Mouse (Mus musculus): Measurements from ENCODE around the gene 1700023F06Rik. TPM values are rescaled to one million over a fixed set of nuclear protein-coding genes. Genes with fewer than 3 reads are reported as not detected.
"Not testable (repeated sequence)": the region's sequence is repeated elsewhere in the genome, so short reads cannot be mapped to it uniquely, and the experiment has no call there.

Gene 1700023F06Rik
- polyA plus RNA-seq, 1 experiment from 2014 or later, result 1.2 TPM

- ATAC-seq (ENCODE audit: insufficient read depth) (no peak), DNase-seq (no peak)
- H3K4me2 ChIP-seq, result no peak overlapping the region
- H3K36me3 ChIP-seq (ENCODE audit: insufficient read depth), result peaks cover 58% of the 10 kb centered on the region
- no peaks in the 10 kb centered on the region for H3K4me1 ChIP-seq (ENCODE audit: insufficient read depth)
- no peaks in the 10 kb centered on the region for H3K27me3 ChIP-seq (ENCODE audit: insufficient read depth, low read length)
- no peaks in the 10 kb centered on the region for H3K9me3 ChIP-seq (ENCODE audit: low read depth, low read length)
- WGBS, result 76% methylated on average over 18 of the region's 18 CpGs
- no peak overlapping the region for H3K9ac ChIP-seq
- no peak overlapping the region for H3K4me3 ChIP-seq (ENCODE audit: low read depth, low read length)
- H3K27ac ChIP-seq (ENCODE audit: low read depth), result 0 out of 2 replicates have a peak overlapping the region, but pooled peaks have one; percentile 18
- no peak for TF ChIP-seq CTCF (IDR thresholded peaks at IDR 0.05; ENCODE audit: low read depth)
These were observed 15.6 kb upstream of the 1700023F06Rik start for GRCm38 (mm10) chr11:103223951-103224456.

GRCm38 (mm10) chr11:103223444-103223843 lies 15.1 kb upstream of the 1700023F06Rik start:
- 82% methylated on average over 10 of the region's 10 CpGs for WGBS
- no peak overlapping the region for H3K27ac ChIP-seq (ENCODE audit: low read depth)

GRCm38 (mm10) chr11:103222718-103223117 lies 14.4 kb upstream of the 1700023F06Rik start:
- not testable (repeated sequence) for H3K4me1 ChIP-seq (ENCODE audit: insufficient read depth); H3K4me2 ChIP-seq; H3K9ac ChIP-seq; DNase-seq; H3K4me3 ChIP-seq (ENCODE audit: low read depth, low read length); H3K9me3 ChIP-seq (ENCODE audit: low read depth, low read length); H3K27ac ChIP-seq (ENCODE audit: low read depth); ATAC-seq (ENCODE audit: insufficient read depth); H3K27me3 ChIP-seq (ENCODE audit: insufficient read depth, low read length)
- H3K36me3 ChIP-seq (ENCODE audit: insufficient read depth), result peaks cover 54% of the 10 kb centered on the region
- 88% methylated on average over 4 of the region's 4 CpGs for WGBS

More at GRCm38 (mm10) chr11:103223444-103223843, 15.1 kb upstream of the 1700023F06Rik start:
- Histone ChIP-seq H3K9ac (no peak overlapping the region), H3K4me2 (no peak overlapping the region), H3K36me3 (ENCODE audit: insufficient read depth) (peaks cover 54% of the 10 kb centered on the region), H3K9me3 (ENCODE audit: low read depth, low read length) (no peaks in the 10 kb centered on the region), H3K4me1 (ENCODE audit: insufficient read depth) (0 out of 2 replicates have a peak, but pooled peaks cover under 1% of the 10 kb centered on the region), H3K4me3 (ENCODE audit: low read depth, low read length) (no peak overlapping the region), H3K27me3 (ENCODE audit: insufficient read depth, low read length) (no peaks in the 10 kb centered on the region)
- ATAC-seq (ENCODE audit: insufficient read depth) (no peak), DNase-seq (peak; percentile 42)
- no peak for TF ChIP-seq CTCF (IDR thresholded peaks at IDR 0.05; ENCODE audit: low read depth)

GRCm38 (mm10) chr11:103221437-103221836 lies 13.1 kb upstream of the 1700023F06Rik start:
- Histone ChIP-seq H3K9me3 (ENCODE audit: low read depth, low read length) (no peaks in the 10 kb centered on the region), H3K27ac (ENCODE audit: low read depth) (no peak overlapping the region), H3K4me3 (ENCODE audit: low read depth, low read length) (no peak overlapping the region), H3K4me1 (ENCODE audit: insufficient read depth) (0 out of 2 replicates have a peak, but pooled peaks cover 4% of the 10 kb centered on the region), H3K9ac (no peak overlapping the region), H3K4me2 (no peak overlapping the region), H3K36me3 (ENCODE audit: insufficient read depth) (peaks cover 47% of the 10 kb centered on the region), H3K27me3 (ENCODE audit: insufficient read depth, low read length) (no peaks in the 10 kb centered on the region; the same call in 1 of the 2 replicates)
- WGBS, result 86% methylated on average over 6 of the region's 6 CpGs
- ATAC-seq (ENCODE audit: insufficient read depth), result no peak
- DNase-seq, result no peak
- no peak for TF ChIP-seq CTCF (IDR thresholded peaks at IDR 0.05; ENCODE audit: low read depth)

- Histone ChIP-seq H3K9me3 (ENCODE audit: low read depth, low read length) (no peaks in the 10 kb centered on the region), H3K36me3 (ENCODE audit: insufficient read depth) (peaks cover 38% of the 10 kb centered on the region), H3K9ac (no peak overlapping the region), H3K4me1 (ENCODE audit: insufficient read depth) (0 out of 2 replicates have a peak, but pooled peaks cover 4% of the 10 kb centered on the region), H3K27me3 (ENCODE audit: insufficient read depth, low read length) (no peaks in the 10 kb centered on the region; the same call in 1 of the 2 replicates), H3K27ac (ENCODE audit: low read depth) (no peak overlapping the region), H3K4me3 (ENCODE audit: low read depth, low read length) (no peak overlapping the region), H3K4me2 (no peak overlapping the region)
- ATAC-seq (ENCODE audit: insufficient read depth) (no peak), DNase-seq (no peak)
- WGBS, result 71% methylated on average over 4 of the region's 4 CpGs
- no peak for TF ChIP-seq CTCF (IDR thresholded peaks at IDR 0.05; ENCODE audit: low read depth)
These were observed 11.6 kb upstream of the 1700023F06Rik start for GRCm38 (mm10) chr11:103219995-103220394.

GRCm38 (mm10) chr11:103219259-103219658 lies 10.9 kb upstream of the 1700023F06Rik start:
- peaks cover 31% of the 10 kb centered on the region for H3K36me3 ChIP-seq (ENCODE audit: insufficient read depth)
- DNase-seq (no peak), ATAC-seq (ENCODE audit: insufficient read depth) (no peak)
- no peak overlapping the region for H3K4me3 ChIP-seq (ENCODE audit: low read depth, low read length)
- no peak for TF ChIP-seq CTCF (IDR thresholded peaks at IDR 0.05; ENCODE audit: low read depth)
- no peak overlapping the region for H3K9ac ChIP-seq
- 0 out of 2 replicates have a peak, but pooled peaks cover 4% of the 10 kb centered on the region for H3K4me1 ChIP-seq (ENCODE audit: insufficient read depth)
- no peak overlapping the region for H3K27ac ChIP-seq (ENCODE audit: low read depth)
- WGBS, result 83% methylated on average over 5 of the region's 5 CpGs
- no peaks in the 10 kb centered on the region; the same call in 1 of the 2 replicates for H3K27me3 ChIP-seq (ENCODE audit: insufficient read depth, low read length)
- no peaks in the 10 kb centered on the region for H3K9me3 ChIP-seq (ENCODE audit: low read depth, low read length)
- no peak overlapping the region for H3K4me2 ChIP-seq

- Histone ChIP-seq H3K9me3 (ENCODE audit: low read depth, low read length) (no peaks in the 10 kb centered on the region), H3K4me3 (ENCODE audit: low read depth, low read length) (peak overlapping the region; percentile 43), H3K9ac (peak overlapping the region; percentile 49), H3K4me1 (ENCODE audit: insufficient read depth) (0 out of 2 replicates have a peak, but pooled peaks cover 4% of the 10 kb centered on the region), H3K27me3 (ENCODE audit: insufficient read depth, low read length) (no peaks in the 10 kb centered on the region; the same call in 1 of the 2 replicates), H3K36me3 (ENCODE audit: insufficient read depth) (peaks cover 24% of the 10 kb centered on the region), H3K27ac (ENCODE audit: low read depth) (no peak overlapping the region), H3K4me2 (peak overlapping the region; percentile 89)
- 28% methylated on average over 6 of the region's 6 CpGs for WGBS
- TF ChIP-seq CTCF (IDR thresholded peaks at IDR 0.05; ENCODE audit: low read depth), result no peak
- ATAC-seq (ENCODE audit: insufficient read depth) (peak; percentile 43; the same call in 1 of the 2 replicates), DNase-seq (no peak)
These were observed 10.2 kb upstream of the 1700023F06Rik start for GRCm38 (mm10) chr11:103218517-103218901.

All from lung, embryonic 14.5 days (tissue).